Comparison of ENCODE assay signal across 7 mouse cellular contexts in genomic region chr2:151039726-151040125, GRCm38 (mm10). TPM values are rescaled to one million over a fixed set of nuclear protein-coding genes. Genes with fewer than 3 reads are reported as not detected.
DNase-seq lines count a peak whose midpoint lies in the region; ATAC-seq lines count a peak whose summit lies in the region.

No protein-coding gene starts in this region.

- peak overlapping the region; percentile 97 for H3K9ac ChIP-seq in neural tube, embryonic 11.5 days (ENCODE audit: low read length)
- H3K9ac ChIP-seq in embryonic facial prominence, embryonic 13.5 days: peak overlapping the region; percentile 100
- peak overlapping the region; percentile 96 for H3K9ac ChIP-seq in hindbrain, embryonic 16.5 days (ENCODE audit: low read depth, low read length)

- peak overlapping the region; percentile 88 for H3K4me3 ChIP-seq in neural tube, embryonic 11.5 days (ENCODE audit: low read depth, low read length)
- H3K4me3 ChIP-seq in embryonic facial prominence, embryonic 13.5 days: peak overlapping the region; percentile 96
- H3K4me3 ChIP-seq in hindbrain, embryonic 16.5 days (ENCODE audit: low read length): peak overlapping the region; percentile 97
- peak overlapping the region; percentile 99 for H3K4me3 ChIP-seq in megakaryocyte, embryonic 14.5 days (replicated peaks)

- H3K27me3 ChIP-seq in neural tube, embryonic 11.5 days (ENCODE audit: control insufficient read depth, insufficient read depth, low read length): no peaks in the 10 kb centered on the region
- H3K27me3 ChIP-seq in embryonic facial prominence, embryonic 13.5 days: no peaks in the 10 kb centered on the region
- H3K27me3 ChIP-seq in hindbrain, embryonic 16.5 days (replicated peaks; ENCODE audit: control insufficient read depth, insufficient read depth, low read length): no peaks in the 10 kb centered on the region; the same call in 1 of the 2 replicates
- H3K27me3 ChIP-seq in megakaryocyte, embryonic 14.5 days (replicated peaks): no peaks in the 10 kb centered on the region

- H3K27ac ChIP-seq in neural tube, embryonic 11.5 days (ENCODE audit: low read depth, low read length): no peak overlapping the region
- peak overlapping the region; percentile 71; the same call in 1 of the 2 replicates for H3K27ac ChIP-seq in embryonic facial prominence, embryonic 13.5 days
- H3K27ac ChIP-seq in hindbrain, embryonic 16.5 days (ENCODE audit: low read depth, low read length): peak overlapping the region; percentile 80

- H3K4me2 ChIP-seq in neural tube, embryonic 11.5 days (ENCODE audit: low read depth): peak overlapping the region; percentile 76
- peak overlapping the region; percentile 79 for H3K4me2 ChIP-seq in embryonic facial prominence, embryonic 13.5 days
- H3K4me2 ChIP-seq in hindbrain, embryonic 16.5 days (ENCODE audit: low read length): peak overlapping the region; percentile 90

- WGBS in neural tube, embryonic 11.5 days: 43% methylated on average over 8 of the region's 8 CpGs
- WGBS in embryonic facial prominence, embryonic 13.5 days: 54% methylated on average over 8 of the region's 8 CpGs
- 51% methylated on average over 8 of the region's 8 CpGs for WGBS in hindbrain, embryonic 16.5 days

- no peaks in the 10 kb centered on the region for H3K9me3 ChIP-seq in neural tube, embryonic 11.5 days (ENCODE audit: control insufficient read depth, low read length)
- H3K9me3 ChIP-seq in embryonic facial prominence, embryonic 13.5 days: 0 out of 2 replicates have a peak, but pooled peaks cover 3% of the 10 kb centered on the region
- no peaks in the 10 kb centered on the region for H3K9me3 ChIP-seq in hindbrain, embryonic 16.5 days (ENCODE audit: control insufficient read depth, low read length)
- no peaks in the 10 kb centered on the region for H3K9me3 ChIP-seq in megakaryocyte, embryonic 14.5 days

- no peaks in the 10 kb centered on the region for H3K36me3 ChIP-seq in neural tube, embryonic 11.5 days (ENCODE audit: control insufficient read depth, insufficient read depth, low read length)
- H3K36me3 ChIP-seq in embryonic facial prominence, embryonic 13.5 days: no peaks in the 10 kb centered on the region
- H3K36me3 ChIP-seq in hindbrain, embryonic 16.5 days (ENCODE audit: control insufficient read depth, insufficient read depth, low read length): no peaks in the 10 kb centered on the region
- H3K36me3 ChIP-seq in megakaryocyte, embryonic 14.5 days (replicated peaks; ENCODE audit: low read length): peaks cover 5% of the 10 kb centered on the region

- peak; percentile 22; the same call in 1 of the 2 replicates for ATAC-seq in neural tube, embryonic 11.5 days (ENCODE audit: insufficient read depth, low FRiP score, low TSS enrichment)
- ATAC-seq in embryonic facial prominence, embryonic 13.5 days (ENCODE audit: insufficient number of reproducible peaks, insufficient read depth, low FRiP score, low TSS enrichment, low read depth): no peak
- ATAC-seq in hindbrain, embryonic 16.5 days: peak; percentile 57

- peaks cover 5% of the 10 kb centered on the region; the same call in 1 of the 2 replicates for H3K4me1 ChIP-seq in neural tube, embryonic 11.5 days (ENCODE audit: control insufficient read depth, insufficient read depth, low read length)
- peaks cover 8% of the 10 kb centered on the region for H3K4me1 ChIP-seq in embryonic facial prominence, embryonic 13.5 days
- H3K4me1 ChIP-seq in hindbrain, embryonic 16.5 days (ENCODE audit: control insufficient read depth, insufficient read depth, low read depth, low read length): peaks cover 15% of the 10 kb centered on the region
- H3K4me1 ChIP-seq in megakaryocyte, embryonic 14.5 days: peaks cover 34% of the 10 kb centered on the region

- DNase-seq in neural tube, embryonic 11.5 days (ENCODE audit: low spot score): no peak
- DNase-seq in neural tube, embryonic 10.5 days (ENCODE audit: extremely low spot score, low spot score): no peak
- DNase-seq in cerebellum, adult 9-10 months: no peak
- DNase-seq in adrenal gland, postnatal 4 days (ENCODE audit: low spot score in 2 of 2): no peak

RNA-seq across cellular contexts. Expression of gene Nanp, which starts 0.5 kb away (rescaled TPM):
- polyA plus RNA-seq in neural tube, embryonic 11.5 days (2014; fragmentation: Nextera tagmentation; extraction: Ambion mirVana): 42.4 and 43.9 TPM in 2 replicates
- polyA plus RNA-seq in embryonic facial prominence, embryonic 13.5 days (2015; fragmentation: Nextera tagmentation; extraction: Ambion mirVana): 52.5 and 53.9 TPM in 2 replicates
- 32.7 and 36.1 TPM in 2 replicates for polyA plus RNA-seq in hindbrain, embryonic 16.5 days (2015; fragmentation: Nextera tagmentation; extraction: Ambion mirVana)
- 2.9 and 7.9 TPM in 2 replicates for polyA plus RNA-seq in megakaryocyte, embryonic 14.5 days (2012; ENCODE audit: insufficient read depth, low replicate concordance)
- total RNA-seq in adrenal gland, postnatal 4 days (2021): 10 to 100 TPM; 16.2 to 17.8 TPM

RNA-seq across cellular contexts. Expression of gene Ninl, which starts 0.5 kb away (rescaled TPM):
- polyA plus RNA-seq in neural tube, embryonic 11.5 days (2014; fragmentation: Nextera tagmentation; extraction: Ambion mirVana): 12.2 and 14.2 TPM in 2 replicates
- 8.4 and 11.1 TPM in 2 replicates for polyA plus RNA-seq in embryonic facial prominence, embryonic 13.5 days (2015; fragmentation: Nextera tagmentation; extraction: Ambion mirVana)
- polyA plus RNA-seq in hindbrain, embryonic 16.5 days (2015; fragmentation: Nextera tagmentation; extraction: Ambion mirVana): 3.6 and 4.6 TPM in 2 replicates
- 4.3 and 9.3 TPM in 2 replicates for polyA plus RNA-seq in megakaryocyte, embryonic 14.5 days (2012; ENCODE audit: insufficient read depth, low replicate concordance)
- total RNA-seq in adrenal gland, postnatal 4 days (2021): 10 to 100 TPM; 29.1 to 31.7 TPM

RNA-seq across cellular contexts. Expression of gene Gm14151, which starts 52.4 kb away (rescaled TPM):
- polyA plus RNA-seq in neural tube, embryonic 11.5 days (2014; fragmentation: Nextera tagmentation; extraction: Ambion mirVana): not detected in 2 replicates
- polyA plus RNA-seq in embryonic facial prominence, embryonic 13.5 days (2015; fragmentation: Nextera tagmentation; extraction: Ambion mirVana): not detected in 2 replicates
- polyA plus RNA-seq in hindbrain, embryonic 16.5 days (2015; fragmentation: Nextera tagmentation; extraction: Ambion mirVana): not detected in 2 replicates
- not detected in 2 replicates for polyA plus RNA-seq in megakaryocyte, embryonic 14.5 days (2012; ENCODE audit: insufficient read depth, low replicate concordance)
- not detected for total RNA-seq in adrenal gland, postnatal 4 days (2021)

RNA-seq across cellular contexts. Expression of gene Gm14147, which starts 58.3 kb away (rescaled TPM):
- not detected in 2 replicates for polyA plus RNA-seq in neural tube, embryonic 11.5 days (2014; fragmentation: Nextera tagmentation; extraction: Ambion mirVana)
- not detected in 2 replicates for polyA plus RNA-seq in embryonic facial prominence, embryonic 13.5 days (2015; fragmentation: Nextera tagmentation; extraction: Ambion mirVana)
- not detected in 2 replicates for polyA plus RNA-seq in hindbrain, embryonic 16.5 days (2015; fragmentation: Nextera tagmentation; extraction: Ambion mirVana)
- not detected in 2 replicates for polyA plus RNA-seq in megakaryocyte, embryonic 14.5 days (2012; ENCODE audit: insufficient read depth, low replicate concordance)
- not detected for total RNA-seq in adrenal gland, postnatal 4 days (2021)
